Mouse (Mus musculus): ENCODE data around the gene Bcl2. TPM values are rescaled to one million over a fixed set of nuclear protein-coding genes. Genes with fewer than 3 reads are reported as not detected.

Gene Bcl2
- total and polyA plus RNA-seq, 2 experiments from 2014 or later, result 9.8 to 13.1 TPM

DNA sequence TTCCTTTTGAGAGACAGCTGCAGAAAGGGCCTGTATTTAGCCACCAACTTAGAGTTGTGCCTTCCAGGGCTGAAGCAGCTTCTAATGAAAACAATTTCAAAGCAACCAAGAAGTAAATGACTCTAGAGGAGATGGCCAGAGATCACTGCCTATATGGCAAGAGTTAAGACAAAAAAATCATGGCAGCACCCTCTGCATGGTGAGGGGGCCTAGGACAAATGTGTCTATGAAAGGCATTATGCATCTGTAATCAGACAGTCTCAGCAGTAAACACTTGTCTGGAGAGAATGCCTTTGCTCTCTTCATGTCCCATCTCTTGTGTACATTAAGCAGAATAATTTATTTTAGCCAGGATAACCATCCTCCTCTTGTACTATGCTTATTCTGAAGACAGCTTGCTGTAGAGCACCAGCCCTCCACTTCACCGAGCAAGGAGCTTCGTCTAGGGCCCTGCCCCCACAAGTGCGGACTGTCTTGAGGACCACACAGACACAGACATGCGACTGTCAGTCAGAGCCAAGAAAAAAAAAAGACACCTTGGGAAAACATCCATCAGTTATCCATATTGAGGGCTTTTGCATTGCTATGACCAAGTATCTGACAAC lies 126.1 kb downstream of the Bcl2 start:
- no peaks in the 10 kb centered on the region for H3K27me3 ChIP-seq (ENCODE audit: insufficient read depth, low read length)

DNA sequence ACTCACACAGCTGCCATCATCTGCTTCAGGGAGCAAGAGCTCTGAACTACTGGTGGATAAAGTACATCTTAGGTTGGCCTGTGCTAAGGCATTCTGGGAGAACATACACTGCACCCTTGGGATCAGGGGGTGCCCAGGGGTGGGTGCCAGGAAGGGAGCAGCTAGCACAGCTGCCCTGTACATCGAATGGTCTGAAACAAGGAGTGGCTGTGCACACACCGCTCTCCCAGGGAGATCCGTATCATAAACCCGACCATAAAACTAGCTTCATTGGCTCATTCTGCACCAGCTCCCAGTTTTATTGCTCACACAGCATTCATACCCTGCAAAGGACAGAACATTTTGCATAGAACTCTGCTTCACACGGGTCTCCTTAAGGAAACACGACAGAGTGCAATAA lies 127.3 kb downstream of the Bcl2 start:
- ATAC-seq (no peak), DNase-seq (ENCODE audit: low spot score) (no peak)
- Histone ChIP-seq H3K9ac (replicated peaks; ENCODE audit: low read length) (no peak overlapping the region), H3K4me2 (ENCODE audit: low read depth, low read length) (no peak overlapping the region), H3K36me3 (ENCODE audit: insufficient read depth, low read length) (no peaks in the 10 kb centered on the region), H3K4me3 (ENCODE audit: low read length) (no peak overlapping the region), H3K9me3 (ENCODE audit: low read length) (no peaks in the 10 kb centered on the region), H3K27ac (no peak overlapping the region), H3K4me1 (ENCODE audit: insufficient read depth, low read length) (peaks cover 10% of the 10 kb centered on the region), H3K27me3 (ENCODE audit: insufficient read depth, low read length) (no peaks in the 10 kb centered on the region)
- WGBS, result 82% methylated on average over 6 of the region's 6 CpGs
- no peak for TF ChIP-seq CTCF (IDR thresholded peaks at IDR 0.05; ENCODE audit: low read depth)

More for the DNA sequence above, 126.1 kb downstream of the Bcl2 start:
- Histone ChIP-seq H3K27ac (no peak overlapping the region), H3K4me1 (ENCODE audit: insufficient read depth, low read length) (peaks cover 10% of the 10 kb centered on the region), H3K9me3 (ENCODE audit: low read length) (no peaks in the 10 kb centered on the region), H3K9ac (replicated peaks; ENCODE audit: low read length) (no peak overlapping the region), H3K4me3 (ENCODE audit: low read length) (no peak overlapping the region), H3K4me2 (ENCODE audit: low read depth, low read length) (no peak overlapping the region), H3K36me3 (ENCODE audit: insufficient read depth, low read length) (no peaks in the 10 kb centered on the region)
- no peak for TF ChIP-seq CTCF (IDR thresholded peaks at IDR 0.05; ENCODE audit: low read depth)
- no peak for DNase-seq (ENCODE audit: low spot score)
- WGBS, result 86% methylated on average over 4 of the region's 4 CpGs
- ATAC-seq, result no peak

DNA sequence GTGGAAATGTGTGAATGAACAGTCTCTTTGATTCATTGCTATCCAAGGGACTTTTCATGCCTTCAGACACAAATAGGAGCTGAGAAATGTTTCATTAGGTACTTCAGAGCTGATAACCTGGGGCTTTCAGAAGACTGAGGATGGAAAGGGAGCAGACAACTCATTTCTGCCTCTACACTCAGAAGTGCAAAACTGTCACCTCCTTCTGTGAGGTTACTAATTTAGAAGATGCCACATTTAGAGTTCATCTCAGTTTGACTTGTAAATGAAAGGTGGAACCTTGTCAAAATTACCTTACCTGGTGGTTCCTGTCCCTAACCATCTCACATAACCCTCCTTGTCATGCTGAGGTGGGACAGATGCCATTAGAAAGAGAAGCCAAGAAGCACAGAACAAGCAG lies 128.7 kb downstream of the Bcl2 start:
- ATAC-seq (no peak), DNase-seq (ENCODE audit: low spot score) (no peak)
- peak overlapping the region; percentile 77 for H3K27ac ChIP-seq
- TF ChIP-seq CTCF (IDR thresholded peaks at IDR 0.05; ENCODE audit: low read depth), result no peak
- no peak overlapping the region for H3K4me2 ChIP-seq (ENCODE audit: low read depth, low read length)
- peaks cover 10% of the 10 kb centered on the region for H3K4me1 ChIP-seq (ENCODE audit: insufficient read depth, low read length)
- no peak overlapping the region for H3K9ac ChIP-seq (replicated peaks; ENCODE audit: low read length)
- H3K36me3 ChIP-seq (ENCODE audit: insufficient read depth, low read length), result no peaks in the 10 kb centered on the region
- no peaks in the 10 kb centered on the region for H3K9me3 ChIP-seq (ENCODE audit: low read length)
- H3K27me3 ChIP-seq (ENCODE audit: insufficient read depth, low read length), result no peaks in the 10 kb centered on the region
- no peak overlapping the region for H3K4me3 ChIP-seq (ENCODE audit: low read length)

DNA sequence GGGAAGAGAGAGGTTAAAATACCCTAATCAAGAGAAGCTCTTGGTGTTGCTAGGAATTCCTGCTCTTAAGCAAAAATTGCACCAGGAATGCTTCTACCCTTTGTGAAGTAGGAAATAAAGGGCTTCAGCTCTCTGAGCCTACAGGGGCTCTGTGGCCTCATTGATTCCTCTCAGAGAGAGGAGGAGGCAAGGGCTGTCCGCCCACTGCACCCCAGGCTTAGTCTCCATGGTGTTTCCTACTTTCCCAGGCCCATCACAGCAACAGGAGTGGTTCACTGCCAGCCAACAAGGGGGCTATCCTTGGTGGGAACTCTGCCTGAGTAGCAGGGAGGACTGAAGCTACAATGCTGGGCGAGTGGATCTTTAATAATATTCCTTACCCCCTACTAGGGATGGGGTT lies 129.2 kb downstream of the Bcl2 start:
- H3K4me3 ChIP-seq (ENCODE audit: low read length), result no peak overlapping the region

DNA sequence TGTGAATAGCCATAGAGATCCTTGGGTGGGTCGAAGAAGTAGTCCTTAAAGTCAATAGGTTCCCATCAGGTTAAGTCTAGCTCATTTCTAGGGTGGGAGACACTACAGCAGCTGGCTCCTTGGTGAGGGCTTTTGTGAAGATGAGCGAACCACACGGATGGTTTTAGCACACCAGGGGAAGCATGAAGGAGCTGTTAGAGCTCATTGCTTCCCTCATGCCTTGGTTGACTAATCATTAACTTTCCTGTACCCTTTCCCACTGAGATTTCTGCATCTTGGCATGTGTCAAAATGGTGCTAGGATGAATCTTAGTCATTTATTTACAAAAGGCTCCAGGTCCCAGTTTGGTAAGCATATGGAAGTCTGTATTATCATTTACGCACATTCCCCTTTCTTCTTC lies 129.8 kb downstream of the Bcl2 start:
- ATAC-seq, result no peak
- no peaks in the 10 kb centered on the region for H3K9me3 ChIP-seq (ENCODE audit: low read length)
- TF ChIP-seq CTCF (IDR thresholded peaks at IDR 0.05; ENCODE audit: low read depth), result no peak
- H3K4me2 ChIP-seq (ENCODE audit: low read depth, low read length), result no peak overlapping the region
- no peak for DNase-seq (ENCODE audit: low spot score)
- no peak overlapping the region for H3K4me3 ChIP-seq (ENCODE audit: low read length)
- H3K27me3 ChIP-seq (ENCODE audit: insufficient read depth, low read length), result no peaks in the 10 kb centered on the region
- peaks cover 10% of the 10 kb centered on the region for H3K4me1 ChIP-seq (ENCODE audit: insufficient read depth, low read length)
- no peaks in the 10 kb centered on the region for H3K36me3 ChIP-seq (ENCODE audit: insufficient read depth, low read length)
- peak overlapping the region; percentile 77 for H3K27ac ChIP-seq
- H3K9ac ChIP-seq (replicated peaks; ENCODE audit: low read length), result no peak overlapping the region
- WGBS, result 57% methylated on average over 4 of the region's 4 CpGs

More for the DNA sequence above, 129.2 kb downstream of the Bcl2 start:
- Histone ChIP-seq H3K9ac (replicated peaks; ENCODE audit: low read length) (no peak overlapping the region), H3K27me3 (ENCODE audit: insufficient read depth, low read length) (no peaks in the 10 kb centered on the region), H3K4me2 (ENCODE audit: low read depth, low read length) (no peak overlapping the region), H3K27ac (peak overlapping the region; percentile 77), H3K9me3 (ENCODE audit: low read length) (no peaks in the 10 kb centered on the region), H3K4me1 (ENCODE audit: insufficient read depth, low read length) (peaks cover 10% of the 10 kb centered on the region), H3K36me3 (ENCODE audit: insufficient read depth, low read length) (no peaks in the 10 kb centered on the region)
- peak; percentile 94 for ATAC-seq
- TF ChIP-seq CTCF (IDR thresholded peaks at IDR 0.05; ENCODE audit: low read depth), result no peak
- WGBS, result 47% methylated on average over 2 of the region's 2 CpGs
- peak; percentile 72 for DNase-seq (ENCODE audit: low spot score)

DNA sequence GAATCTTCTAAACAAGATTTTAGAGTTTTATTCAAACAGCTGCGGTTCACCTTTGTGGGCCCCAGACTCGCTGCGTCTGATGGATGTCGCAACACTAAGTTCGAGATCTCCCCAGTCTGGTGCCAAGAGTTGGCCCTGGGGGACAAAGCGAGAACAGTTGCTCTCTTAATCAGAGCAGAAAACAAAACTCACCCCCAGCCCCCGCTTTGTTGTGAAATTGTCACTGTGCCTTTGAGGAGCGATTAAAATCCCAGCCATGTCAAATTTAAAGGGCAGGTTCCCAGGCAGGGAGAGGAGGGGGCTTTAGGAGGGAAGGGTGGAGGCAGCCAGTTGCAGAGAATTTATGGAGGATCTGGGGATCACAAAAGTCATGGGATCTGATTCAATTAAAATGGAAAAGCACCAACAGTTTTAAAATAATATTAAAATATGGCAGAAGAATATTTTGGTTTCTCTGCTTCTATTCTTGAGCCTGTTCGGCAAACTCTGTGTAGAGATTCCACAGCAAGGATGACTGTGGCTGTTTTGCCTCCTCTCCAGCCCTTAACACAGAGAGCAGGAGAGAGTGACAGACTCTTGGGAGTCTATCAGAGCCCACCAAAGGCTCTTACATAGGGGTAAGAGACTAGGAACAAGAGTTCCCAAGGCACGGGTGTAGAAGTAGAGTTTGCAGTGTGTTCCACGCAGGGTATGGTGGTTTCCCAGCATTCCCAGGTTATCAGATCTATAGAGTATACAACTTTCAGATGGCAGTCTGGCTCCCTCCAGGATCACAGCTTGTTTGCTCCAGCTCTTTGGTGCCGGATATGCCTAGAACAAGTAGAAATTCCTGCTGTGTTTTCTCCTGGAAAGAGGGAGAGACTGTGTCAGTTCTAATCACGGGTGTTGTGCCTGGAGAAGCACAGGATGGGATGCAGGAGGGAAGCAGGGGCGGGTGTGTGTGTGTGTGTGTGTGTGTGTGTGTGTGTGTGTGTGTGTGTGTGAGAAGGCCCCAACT lies 130.5 kb downstream of the Bcl2 start:
- DNase-seq (ENCODE audit: low spot score), result peak; percentile 49
- 35% methylated on average over 14 of the region's 14 CpGs for WGBS
- no peak overlapping the region for H3K4me3 ChIP-seq (ENCODE audit: low read length)
- H3K36me3 ChIP-seq (ENCODE audit: insufficient read depth, low read length), result no peaks in the 10 kb centered on the region
- H3K27me3 ChIP-seq (ENCODE audit: insufficient read depth, low read length), result no peaks in the 10 kb centered on the region
- no peak overlapping the region for H3K9ac ChIP-seq (replicated peaks; ENCODE audit: low read length)
- peaks cover 10% of the 10 kb centered on the region for H3K4me1 ChIP-seq (ENCODE audit: insufficient read depth, low read length)
- no peak overlapping the region for H3K4me2 ChIP-seq (ENCODE audit: low read depth, low read length)
- H3K27ac ChIP-seq, result peak overlapping the region; percentile 77
- peak; percentile 14; the same call in 1 of the 2 replicates for ATAC-seq
- no peaks in the 10 kb centered on the region for H3K9me3 ChIP-seq (ENCODE audit: low read length)
- no peak for TF ChIP-seq CTCF (IDR thresholded peaks at IDR 0.05; ENCODE audit: low read depth)

Measured in hindbrain, postnatal 0 days (tissue).